In genomic region chr7:19171831-19172230, GRCm38 (mm10) we compare ENCODE assay signal across 12 mouse cellular contexts. TPM values are rescaled to one million over a fixed set of nuclear protein-coding genes. Genes with fewer than 3 reads are reported as not detected.
A peak's percentile ranks its signal among the peaks of the same experiment; 100 is the strongest.
DNase-seq lines count a peak whose midpoint lies in the region; ATAC-seq and TF ChIP-seq lines count a peak whose summit lies in the region.
"Had no signal": no experiment of that assay in that cellular context is flagged by ENCODE, and none has a peak within 500 bp of the region (broad histone marks: within the 10 kb centered on the region; RNA-seq: fewer than 3 reads in every experiment).

No protein-coding gene starts in this region.

- H3K9ac ChIP-seq in heart, embryonic 11.5 days (ENCODE audit: low read depth, low read length), result peak overlapping the region; percentile 13
- H3K9ac ChIP-seq in liver, embryonic 13.5 days, result 0 out of 2 replicates have a peak overlapping the region, but pooled peaks have one; percentile 1
- H3K9ac ChIP-seq in forebrain, postnatal 0 days, result 0 out of 2 replicates have a peak overlapping the region, but pooled peaks have one; percentile 4
- H3K9ac ChIP-seq in midbrain, embryonic 16.5 days (ENCODE audit: low read depth, low read length), result peak overlapping the region; percentile 27; the same call in 1 of the 2 replicates

- no peaks in the 10 kb centered on the region for H3K9me3 ChIP-seq in heart, embryonic 11.5 days (replicated peaks; ENCODE audit: control insufficient read depth, low read length)
- 0 out of 2 replicates have a peak, but pooled peaks cover 3% of the 10 kb centered on the region for H3K9me3 ChIP-seq in liver, embryonic 13.5 days (replicated peaks)
- no peaks in the 10 kb centered on the region for H3K9me3 ChIP-seq in forebrain, postnatal 0 days (ENCODE audit: low read length)
- no peaks in the 10 kb centered on the region for H3K9me3 ChIP-seq in midbrain, embryonic 16.5 days (replicated peaks; ENCODE audit: control insufficient read depth, low read length, poor library complexity, severe bottlenecking)
- H3K9me3 ChIP-seq: hindbrain, embryonic 15.5 days had no signal

- no peak for ATAC-seq in heart, embryonic 11.5 days (replicated peaks; ENCODE audit: insufficient number of reproducible peaks, low FRiP score, low TSS enrichment)
- ATAC-seq in liver, embryonic 13.5 days (ENCODE audit: low read depth), result no peak
- no peak for ATAC-seq in forebrain, postnatal 0 days
- no peak for ATAC-seq in midbrain, embryonic 16.5 days
- no peak for ATAC-seq in CD4-positive, CD25-positive, alpha-beta regulatory T cell, adult 4 months

- no peak for TF ChIP-seq CTCF in forebrain, postnatal 0 days (IDR thresholded peaks at IDR 0.05; ENCODE audit: low read depth)

- no peak overlapping the region for H3K4me3 ChIP-seq in heart, embryonic 11.5 days (ENCODE audit: low read depth, low read length)
- no peak overlapping the region for H3K4me3 ChIP-seq in liver, embryonic 13.5 days (replicated peaks)
- no peak overlapping the region for H3K4me3 ChIP-seq in forebrain, postnatal 0 days (ENCODE audit: low read depth, low read length)
- H3K4me3 ChIP-seq in midbrain, embryonic 16.5 days (ENCODE audit: low read depth, low read length), result no peak overlapping the region
- H3K4me3 ChIP-seq: hindbrain, embryonic 15.5 days had no signal

- peak overlapping the region; percentile 25; the same call in 1 of the 2 replicates for H3K4me2 ChIP-seq in heart, embryonic 11.5 days
- no peak overlapping the region for H3K4me2 ChIP-seq in liver, embryonic 13.5 days
- peak overlapping the region; percentile 45; the same call in 1 of the 2 replicates for H3K4me2 ChIP-seq in forebrain, postnatal 0 days (ENCODE audit: low read depth)
- H3K4me2 ChIP-seq in midbrain, embryonic 16.5 days (ENCODE audit: low read length), result no peak overlapping the region

- H3K4me1 ChIP-seq in heart, embryonic 11.5 days (ENCODE audit: control insufficient read depth, insufficient read depth, low read length), result peaks cover 39% of the 10 kb centered on the region
- H3K4me1 ChIP-seq in liver, embryonic 13.5 days (replicated peaks), result peaks cover 19% of the 10 kb centered on the region
- H3K4me1 ChIP-seq in forebrain, postnatal 0 days (ENCODE audit: insufficient read depth), result peaks cover 26% of the 10 kb centered on the region
- H3K4me1 ChIP-seq in midbrain, embryonic 16.5 days (ENCODE audit: control insufficient read depth, insufficient read depth, low read length), result peaks cover 15% of the 10 kb centered on the region

- H3K27ac ChIP-seq in heart, embryonic 11.5 days (ENCODE audit: low read depth, low read length), result peak overlapping the region; percentile 78
- no peak overlapping the region for H3K27ac ChIP-seq in liver, embryonic 13.5 days
- peak overlapping the region; percentile 87 for H3K27ac ChIP-seq in forebrain, postnatal 0 days (ENCODE audit: low read depth, low read length)
- H3K27ac ChIP-seq in midbrain, embryonic 16.5 days (ENCODE audit: low read length), result peak overlapping the region; percentile 22; the same call in 1 of the 2 replicates
- H3K27ac ChIP-seq: hindbrain, embryonic 15.5 days had no signal

- peaks cover 20% of the 10 kb centered on the region for H3K27me3 ChIP-seq in heart, embryonic 11.5 days (ENCODE audit: control insufficient read depth, insufficient read depth, low read length)
- peaks cover 80% of the 10 kb centered on the region for H3K27me3 ChIP-seq in liver, embryonic 13.5 days
- no peaks in the 10 kb centered on the region for H3K27me3 ChIP-seq in forebrain, postnatal 0 days (ENCODE audit: insufficient read depth, low read length)
- 0 out of 2 replicates have a peak, but pooled peaks cover 2% of the 10 kb centered on the region for H3K27me3 ChIP-seq in midbrain, embryonic 16.5 days (ENCODE audit: control insufficient read depth, insufficient read depth, low read depth, low read length)
- H3K27me3 ChIP-seq: hindbrain, embryonic 15.5 days had no signal

- H3K36me3 ChIP-seq in heart, embryonic 11.5 days (ENCODE audit: control insufficient read depth, insufficient read depth, low read length), result no peaks in the 10 kb centered on the region
- no peaks in the 10 kb centered on the region for H3K36me3 ChIP-seq in liver, embryonic 13.5 days
- no peaks in the 10 kb centered on the region for H3K36me3 ChIP-seq in forebrain, postnatal 0 days (ENCODE audit: insufficient read depth)
- H3K36me3 ChIP-seq in midbrain, embryonic 16.5 days (ENCODE audit: control insufficient read depth, insufficient read depth, low read length), result no peaks in the 10 kb centered on the region
- H3K36me3 ChIP-seq: hindbrain, embryonic 15.5 days had no signal

- 20% methylated on average over 8 of the region's 8 CpGs for WGBS in heart, embryonic 11.5 days (ENCODE audit: insufficient replicate concordance)
- WGBS in liver, embryonic 13.5 days (ENCODE audit: insufficient replicate concordance), result 26% methylated on average over 8 of the region's 8 CpGs
- WGBS in forebrain, postnatal 0 days, result 44% methylated on average over 8 of the region's 8 CpGs
- WGBS in midbrain, embryonic 16.5 days, result 40% methylated on average over 8 of the region's 8 CpGs

- DNase-seq in heart, adult 8-10 months (ENCODE audit: low spot score), result no peak
- no peak for DNase-seq in liver, embryonic 13.5 days
- no peak for DNase-seq in liver
- no peak for DNase-seq in forebrain, postnatal 0 days
- DNase-seq: embryo, embryonic 11 days; kidney, postnatal 25 days; lung, adult 18-20 months; right cerebral cortex, adult 18-20 months had no signal

RNA-seq across cellular contexts. Expression of gene Eml2, which starts 4.4 kb away (rescaled TPM):
- 5.4 and 6.9 TPM in 2 replicates for polyA plus RNA-seq in heart, embryonic 11.5 days (2014; fragmentation: Nextera tagmentation; extraction: Ambion mirVana)
- 10 to 100 TPM; 32.0 to 45.7 (median 35.7) TPM for total RNA-seq in heart, adult 8-10 months (2022)
- polyA plus RNA-seq in liver, embryonic 13.5 days (2015; fragmentation: Nextera tagmentation; extraction: Ambion mirVana), result 3.6 and 4.4 TPM in 2 replicates
- 63.6 and 64.8 TPM in 2 replicates for total RNA-seq in forebrain, postnatal 0 days (2014; rRNA removed)
- 7.9 and 9.9 TPM in 2 replicates for polyA plus RNA-seq in forebrain, postnatal 0 days (2015; fragmentation: Nextera tagmentation; extraction: Ambion mirVana)
- polyA plus RNA-seq in midbrain, embryonic 16.5 days (2015; fragmentation: Nextera tagmentation; extraction: Ambion mirVana), result 10.6 TPM in 2 replicates
- polyA plus RNA-seq in CD4-positive, CD25-positive, alpha-beta regulatory T cell, adult 4 months (2017; shearing (Covaris generic)), result 10 to 100 TPM in 1 of 2 experiments, 1 to 10 TPM in 1; 10.0 to 30.1 TPM

RNA-seq across cellular contexts. Expression of gene Gipr, which starts 5.9 kb away (rescaled TPM):
- 9.0 and 10.8 TPM in 2 replicates for polyA plus RNA-seq in heart, embryonic 11.5 days (2014; fragmentation: Nextera tagmentation; extraction: Ambion mirVana)
- under 1 TPM; 0.09 to 0.29 (median 0.26) TPM for total RNA-seq in heart, adult 8-10 months (2022)
- 0.17 and 0.28 TPM in 2 replicates for polyA plus RNA-seq in liver, embryonic 13.5 days (2015; fragmentation: Nextera tagmentation; extraction: Ambion mirVana)
- 16.9 and 20.2 TPM in 2 replicates for total RNA-seq in forebrain, postnatal 0 days (2014; rRNA removed)
- polyA plus RNA-seq in forebrain, postnatal 0 days (2015; fragmentation: Nextera tagmentation; extraction: Ambion mirVana), result 5.3 and 8.0 TPM in 2 replicates
- polyA plus RNA-seq in midbrain, embryonic 16.5 days (2015; fragmentation: Nextera tagmentation; extraction: Ambion mirVana), result 4.0 and 4.8 TPM in 2 replicates
- not detected for polyA plus RNA-seq in CD4-positive, CD25-positive, alpha-beta regulatory T cell, adult 4 months (2017; shearing (Covaris generic))

RNA-seq across cellular contexts. Expression of gene Snrpd2, which starts 22.3 kb away (rescaled TPM):
- polyA plus RNA-seq in heart, embryonic 11.5 days (2014; fragmentation: Nextera tagmentation; extraction: Ambion mirVana), result 120 and 125 TPM in 2 replicates
- 10 to 100 TPM; 63.5 to 76.4 (median 68.8) TPM for total RNA-seq in heart, adult 8-10 months (2022)
- polyA plus RNA-seq in liver, embryonic 13.5 days (2015; fragmentation: Nextera tagmentation; extraction: Ambion mirVana), result 85.9 and 89.4 TPM in 2 replicates
- total RNA-seq in forebrain, postnatal 0 days (2014; rRNA removed), result 50.0 and 88.1 TPM in 2 replicates
- polyA plus RNA-seq in forebrain, postnatal 0 days (2015; fragmentation: Nextera tagmentation; extraction: Ambion mirVana), result 124 and 172 TPM in 2 replicates
- polyA plus RNA-seq in midbrain, embryonic 16.5 days (2015; fragmentation: Nextera tagmentation; extraction: Ambion mirVana), result 105 TPM in 2 replicates
- polyA plus RNA-seq in CD4-positive, CD25-positive, alpha-beta regulatory T cell, adult 4 months (2017; shearing (Covaris generic)), result 10 to 100 TPM; 63.0 to 77.3 TPM

RNA-seq across cellular contexts. Expression of gene Qpctl, which starts 22.7 kb away (rescaled TPM):
- polyA plus RNA-seq in heart, embryonic 11.5 days (2014; fragmentation: Nextera tagmentation; extraction: Ambion mirVana), result 6.4 and 7.6 TPM in 2 replicates
- total RNA-seq in heart, adult 8-10 months (2022), result 1 to 10 TPM; 4.1 to 4.7 (median 4.5) TPM
- 4.0 and 4.3 TPM in 2 replicates for polyA plus RNA-seq in liver, embryonic 13.5 days (2015; fragmentation: Nextera tagmentation; extraction: Ambion mirVana)
- total RNA-seq in forebrain, postnatal 0 days (2014; rRNA removed), result 12.3 and 14.4 TPM in 2 replicates
- 19.8 and 23.3 TPM in 2 replicates for polyA plus RNA-seq in forebrain, postnatal 0 days (2015; fragmentation: Nextera tagmentation; extraction: Ambion mirVana)
- 24.9 and 28.8 TPM in 2 replicates for polyA plus RNA-seq in midbrain, embryonic 16.5 days (2015; fragmentation: Nextera tagmentation; extraction: Ambion mirVana)
- polyA plus RNA-seq in CD4-positive, CD25-positive, alpha-beta regulatory T cell, adult 4 months (2017; shearing (Covaris generic)), result 10 to 100 TPM in 1 of 2 experiments, 1 to 10 TPM in 1; 9.1 to 17.8 TPM

RNA-seq across cellular contexts. Expression of gene Gpr4, which starts 40.5 kb away (rescaled TPM):
- 1.3 and 1.4 TPM in 2 replicates for polyA plus RNA-seq in heart, embryonic 11.5 days (2014; fragmentation: Nextera tagmentation; extraction: Ambion mirVana)
- 1 to 10 TPM; 3.3 to 8.5 (median 7.4) TPM for total RNA-seq in heart, adult 8-10 months (2022)
- polyA plus RNA-seq in liver, embryonic 13.5 days (2015; fragmentation: Nextera tagmentation; extraction: Ambion mirVana), result 0.31 and 0.48 TPM in 2 replicates
- 2.2 and 2.5 TPM in 2 replicates for total RNA-seq in forebrain, postnatal 0 days (2014; rRNA removed)
- 5.9 and 6.0 TPM in 2 replicates for polyA plus RNA-seq in forebrain, postnatal 0 days (2015; fragmentation: Nextera tagmentation; extraction: Ambion mirVana)
- 3.4 and 4.5 TPM in 2 replicates for polyA plus RNA-seq in midbrain, embryonic 16.5 days (2015; fragmentation: Nextera tagmentation; extraction: Ambion mirVana)
- polyA plus RNA-seq in CD4-positive, CD25-positive, alpha-beta regulatory T cell, adult 4 months (2017; shearing (Covaris generic)), result under 1 TPM in 1 of 2 experiments, not detected in 1; 0.11 TPM

Comparison
In these comparisons a context has a peak if more than half of its experiments do, and no peak if none do; other contexts are left out.
1. H3K4me2 ChIP-seq: peak in heart, embryonic 11.5 days (single experiment) and forebrain, postnatal 0 days (single experiment); none in liver, embryonic 13.5 days (single experiment) and midbrain, embryonic 16.5 days (single experiment).
2. Peak in every context shown above with its lines, with median percentiles within 50 percentile points of each other: H3K9ac ChIP-seq.